Mouse (Mus musculus) E14TG2a.4 (cell line): Measurements from ENCODE around the gene Zfp324.
A peak's percentile ranks its signal among the peaks of the same experiment; 100 is the strongest.
"Not testable (repeated sequence)": the region's sequence is repeated elsewhere in the genome, so short reads cannot be mapped to it uniquely, and the experiment has no call there.

Experiments used
- H3K27me3 ChIP-seq: 2 replicates; pipeline ENCODE4 v1.6.1; 2014; ENCODE audit warnings: low read length, control low read depth; ENCODE audit not compliant: insufficient read depth
- H3K36me3 ChIP-seq: 2 replicates; pipeline ENCODE4 v1.6.1; 2014; ENCODE audit warnings: low read length, control low read depth; ENCODE audit not compliant: insufficient read depth
- H3K4me1 ChIP-seq: replicated peaks from 2 replicates; pipeline ENCODE4 v1.6.1; 2014; ENCODE audit warnings: low read depth, low read length, control low read depth
- H3K4me3 ChIP-seq: replicated peaks from 2 replicates; pipeline ENCODE4 v1.5.1; 2014; ENCODE audit warnings: mild to moderate bottlenecking, low read length
- H3K9me3 ChIP-seq: 2 replicates; pipeline ENCODE4 v1.6.1; 2014; ENCODE audit warnings: low read length, control low read depth
- CTCF ChIP-seq: conservative IDR thresholded peaks from 2 replicates; pipeline ENCODE4 v1.5.1; 2014; ENCODE audit warnings: low read length
- NANOG ChIP-seq: IDR thresholded peaks from 2 replicates; pipeline ENCODE4 v1.6.1; 2014; ENCODE audit warnings: borderline replicate concordance, low read length, mixed read lengths
- POU5F1 ChIP-seq: IDR thresholded peaks from 2 replicates; pipeline ENCODE4 v1.6.1; 2014; ENCODE audit warnings: low read length, borderline replicate concordance

Gene Zfp324

GRCm38 (mm10) chr7:12933615-12934140 is 32.0 kb upstream of the Zfp324 start:
- TF ChIP-seq NANOG = no peak
- no peak for TF ChIP-seq POU5F1
- no peak for TF ChIP-seq CTCF
- Histone ChIP-seq H3K4me3 (no peak overlapping the region), H3K4me1 (peaks cover 39% of the 10 kb centered on the region), H3K9me3 (no peaks in the 10 kb centered on the region), H3K36me3 (0 out of 2 replicates have a peak, but pooled peaks cover 4% of the 10 kb centered on the region), H3K27me3 (peaks cover 17% of the 10 kb centered on the region)

- no peak overlapping the region for H3K4me3 ChIP-seq
- no peaks in the 10 kb centered on the region for H3K9me3 ChIP-seq
- 0 out of 2 replicates have a peak, but pooled peaks cover under 1% of the 10 kb centered on the region for H3K36me3 ChIP-seq
- no peak for TF ChIP-seq CTCF
- TF ChIP-seq NANOG = no peak
- no peak for TF ChIP-seq POU5F1
- peaks cover 5% of the 10 kb centered on the region for H3K27me3 ChIP-seq
- H3K4me1 ChIP-seq = peaks cover 27% of the 10 kb centered on the region
Measured at GRCm38 (mm10) chr7:12934808-12935207, 30.8 kb upstream of the Zfp324 start.

GRCm38 (mm10) chr7:12937254-12937803 is 28.3 kb upstream of the Zfp324 start:
- H3K4me1 ChIP-seq = peaks cover 31% of the 10 kb centered on the region
- not testable (repeated sequence) for H3K4me3 ChIP-seq, H3K36me3 ChIP-seq, H3K9me3 ChIP-seq, H3K27me3 ChIP-seq

- Histone ChIP-seq H3K36me3 (no peaks in the 10 kb centered on the region), H3K4me3 (no peak overlapping the region), H3K4me1 (peaks cover 9% of the 10 kb centered on the region; the same call in 1 of the 2 replicates), H3K27me3 (no peaks in the 10 kb centered on the region), H3K9me3 (no peaks in the 10 kb centered on the region)
- TF ChIP-seq NANOG = no peak
- TF ChIP-seq POU5F1 = no peak
- TF ChIP-seq CTCF = no peak
Measured at GRCm38 (mm10) chr7:12940599-12940998, 25.0 kb upstream of the Zfp324 start.

GRCm38 (mm10) chr7:12943488-12943887 is 22.1 kb upstream of the Zfp324 start:
- Histone ChIP-seq H3K4me1 (peaks cover 9% of the 10 kb centered on the region), H3K36me3 (no peaks in the 10 kb centered on the region), H3K27me3 (no peaks in the 10 kb centered on the region), H3K4me3 (no peak overlapping the region), H3K9me3 (no peaks in the 10 kb centered on the region)
- TF ChIP-seq POU5F1 (no peak), CTCF (peak; percentile 81), NANOG (no peak)

GRCm38 (mm10) chr7:12949032-12949871 is 16.4 kb upstream of the Zfp324 start:
- Histone ChIP-seq H3K4me1 (peaks cover 23% of the 10 kb centered on the region), H3K27me3 (no peaks in the 10 kb centered on the region), H3K36me3 (no peaks in the 10 kb centered on the region), H3K4me3 (peak overlapping the region; percentile 84), H3K9me3 (no peaks in the 10 kb centered on the region)
- no peak for TF ChIP-seq NANOG
- no peak for TF ChIP-seq CTCF
- no peak for TF ChIP-seq POU5F1

- H3K36me3 ChIP-seq = no peaks in the 10 kb centered on the region
- peaks cover 25% of the 10 kb centered on the region for H3K4me1 ChIP-seq
- H3K9me3 ChIP-seq = no peaks in the 10 kb centered on the region
- no peaks in the 10 kb centered on the region for H3K27me3 ChIP-seq
- H3K4me3 ChIP-seq = peak overlapping the region; percentile 84
- TF ChIP-seq CTCF = no peak
- no peak for TF ChIP-seq POU5F1
- no peak for TF ChIP-seq NANOG
Measured at GRCm38 (mm10) chr7:12949872-12950229, 15.8 kb upstream of the Zfp324 start.

GRCm38 (mm10) chr7:12954896-12955295 is 10.7 kb upstream of the Zfp324 start:
- Histone ChIP-seq H3K27me3 (no peaks in the 10 kb centered on the region), H3K36me3 (no peaks in the 10 kb centered on the region), H3K4me1 (peaks cover 39% of the 10 kb centered on the region), H3K9me3 (no peaks in the 10 kb centered on the region), H3K4me3 (no peak overlapping the region)
- TF ChIP-seq NANOG (no peak), POU5F1 (no peak), CTCF (no peak)

- TF ChIP-seq CTCF (no peak), POU5F1 (no peak)
- no peaks in the 10 kb centered on the region for H3K27me3 ChIP-seq
- H3K4me3 ChIP-seq = no peak overlapping the region
- peaks cover 41% of the 10 kb centered on the region for H3K4me1 ChIP-seq
- no peaks in the 10 kb centered on the region for H3K36me3 ChIP-seq
- no peaks in the 10 kb centered on the region for H3K9me3 ChIP-seq
Measured at GRCm38 (mm10) chr7:12957511-12957910, 8.1 kb upstream of the Zfp324 start.
